Mouse (Mus musculus) hindbrain, postnatal 0 days (tissue): ENCODE measurements around the gene Gm20388. TPM values are rescaled to one million over a fixed set of nuclear protein-coding genes. Genes with fewer than 3 reads are reported as not detected.

Experiments used
- ATAC-seq: fragments of 200-750 bp; cut with Nextera tagmentation; 2 replicates; pipeline ENCODE4 v1.8.0; 2017; ENCODE audit warnings: mild to moderate bottlenecking, moderate TSS enrichment, moderate library complexity
- DNase-seq: peaks from one replicate; pipeline ENCODE4 v3.0.0-alpha.2; 2015; ENCODE audit warnings: low spot score
- H3K27ac ChIP-seq: fragments of 300-500 bp; sonication (generic); 2 replicates; pipeline ENCODE4 v1.5.1; 2014; ENCODE audit warnings: mild to moderate bottlenecking
- H3K27me3 ChIP-seq: fragments of 300-500 bp; sonication (generic); 2 replicates; pipeline ENCODE4 v1.6.1; 2014; ENCODE audit warnings: low read length, mixed read lengths; ENCODE audit not compliant: insufficient read depth
- H3K36me3 ChIP-seq: fragments of 300-500 bp; sonication (generic); 2 replicates; pipeline ENCODE4 v1.6.1; 2014; ENCODE audit warnings: low read length, mixed read lengths; ENCODE audit not compliant: insufficient read depth
- H3K4me1 ChIP-seq: fragments of 300-500 bp; sonication (generic); 2 replicates; pipeline ENCODE4 v1.6.1; 2014; ENCODE audit warnings: antibody characterized with exemption, low read length, mixed read lengths; ENCODE audit not compliant: insufficient read depth
- H3K4me2 ChIP-seq: fragments of 300-500 bp; sonication (generic); 2 replicates; pipeline ENCODE4 v1.6.1; 2014; ENCODE audit warnings: low read depth, mild to moderate bottlenecking, low read length, moderate library complexity, mixed read lengths
- H3K4me3 ChIP-seq: fragments of 300-500 bp; sonication (generic); 2 replicates; pipeline ENCODE4 v1.5.1; 2014; ENCODE audit warnings: low read length
- H3K9ac ChIP-seq: fragments of 300-500 bp; sonication (generic); replicated peaks from 2 replicates; pipeline ENCODE4 v1.6.1; 2014; ENCODE audit warnings: mild to moderate bottlenecking, low read length, moderate library complexity, mixed read lengths
- H3K9me3 ChIP-seq: fragments of 300-500 bp; sonication (generic); 2 replicates; pipeline ENCODE4 v1.6.1; 2016; ENCODE audit warnings: low read length, mixed read lengths
- CTCF ChIP-seq: IDR thresholded peaks from 2 replicates; pipeline ENCODE4 v1.5.1; 2016; ENCODE audit warnings: antibody characterized with exemption, control low read depth, low read depth
- WGBS: fragments of 180-500 bp; shearing (Covaris S2); extraction: QIAGEN DNeasy Blood & Tissue Kit; methylation state at CpG from one replicate; pipeline ENCODE4 v1.1.7; 2014; 5-methylcytosine and 5-hydroxymethylcytosine counted together
- polyA plus RNA-seq: library from polyadenylated mRNA; unstranded; fragments of >200 nt; fragmentation: Nextera tagmentation; extraction: Ambion mirVana; gene quantifications from 2 replicates; pipeline ENCODE4 v1.2.1, GENCODE M21; 2015
- total RNA-seq: library from RNA; depleted of rRNA; stranded (reverse); fragments of >200 nt; gene quantifications from 2 replicates; pipeline ENCODE4 v1.2.3, GENCODE M21; 2014

Gene Gm20388
- total and polyA plus RNA-seq, 2 experiments from 2014 or later, result 71.3 TPM; not detected in 1

GRCm38 (mm10) chr8:120751226-120752081, 840.8 kb downstream of the Gm20388 start:
- no peak for TF ChIP-seq CTCF
- DNase-seq (peak; percentile 13), ATAC-seq (no peak)
- no peak overlapping the region for H3K27ac ChIP-seq
- H3K9me3 ChIP-seq, result no peaks in the 10 kb centered on the region
- no peaks in the 10 kb centered on the region for H3K27me3 ChIP-seq
- no peak overlapping the region for H3K4me3 ChIP-seq
- no peak overlapping the region for H3K4me2 ChIP-seq
- no peaks in the 10 kb centered on the region for H3K36me3 ChIP-seq
- no peaks in the 10 kb centered on the region for H3K4me1 ChIP-seq
- WGBS, result 76% methylated on average over 21 of the region's 21 CpGs
- no peak overlapping the region for H3K9ac ChIP-seq

GRCm38 (mm10) chr8:120752082-120752452, 841.4 kb downstream of the Gm20388 start:
- Histone ChIP-seq H3K4me2 (no peak overlapping the region), H3K4me1 (no peaks in the 10 kb centered on the region), H3K9ac (no peak overlapping the region), H3K36me3 (no peaks in the 10 kb centered on the region), H3K27me3 (no peaks in the 10 kb centered on the region), H3K27ac (no peak overlapping the region), H3K4me3 (no peak overlapping the region), H3K9me3 (no peaks in the 10 kb centered on the region)
- no peak for DNase-seq
- 23% methylated on average over 12 of the region's 12 CpGs for WGBS
- TF ChIP-seq CTCF, result no peak
- ATAC-seq, result no peak

GRCm38 (mm10) chr8:120753476-120753875, 842.8 kb downstream of the Gm20388 start:
- H3K9ac ChIP-seq, result no peak overlapping the region
- H3K4me1 ChIP-seq, result no peaks in the 10 kb centered on the region
- H3K4me2 ChIP-seq, result no peak overlapping the region
- ATAC-seq (no peak), DNase-seq (no peak)
- 93% methylated on average over 22 of the region's 22 CpGs for WGBS
- H3K9me3 ChIP-seq, result no peaks in the 10 kb centered on the region
- no peak overlapping the region for H3K27ac ChIP-seq
- no peaks in the 10 kb centered on the region for H3K36me3 ChIP-seq
- H3K4me3 ChIP-seq, result no peak overlapping the region
- no peak for TF ChIP-seq CTCF
- no peaks in the 10 kb centered on the region for H3K27me3 ChIP-seq

GRCm38 (mm10) chr8:120755306-120756297, 845.0 kb downstream of the Gm20388 start:
- H3K4me3 ChIP-seq, result no peak overlapping the region
- H3K9ac ChIP-seq, result no peak overlapping the region
- no peaks in the 10 kb centered on the region for H3K4me1 ChIP-seq
- WGBS, result 36% methylated on average over 19 of the region's 19 CpGs
- H3K9me3 ChIP-seq, result no peaks in the 10 kb centered on the region
- DNase-seq (no peak), ATAC-seq (no peak)
- no peak overlapping the region for H3K4me2 ChIP-seq
- H3K27ac ChIP-seq, result no peak overlapping the region
- no peaks in the 10 kb centered on the region for H3K36me3 ChIP-seq
- TF ChIP-seq CTCF, result no peak
- no peaks in the 10 kb centered on the region for H3K27me3 ChIP-seq

- no peak for TF ChIP-seq CTCF
- Histone ChIP-seq H3K4me3 (no peak overlapping the region), H3K27me3 (no peaks in the 10 kb centered on the region), H3K4me2 (no peak overlapping the region), H3K36me3 (no peaks in the 10 kb centered on the region), H3K9me3 (no peaks in the 10 kb centered on the region), H3K4me1 (no peaks in the 10 kb centered on the region), H3K9ac (no peak overlapping the region), H3K27ac (no peak overlapping the region)
- ATAC-seq (no peak), DNase-seq (no peak)
- WGBS, result 43% methylated on average over 4 of the region's 4 CpGs
These were observed 847.4 kb downstream of the Gm20388 start for GRCm38 (mm10) chr8:120758005-120758404.

GRCm38 (mm10) chr8:120759847-120760246, 849.2 kb downstream of the Gm20388 start:
- H3K4me1 ChIP-seq, result no peaks in the 10 kb centered on the region
- no peak overlapping the region for H3K27ac ChIP-seq
- H3K4me2 ChIP-seq, result no peak overlapping the region
- DNase-seq (no peak), ATAC-seq (no peak)
- no peak overlapping the region for H3K4me3 ChIP-seq
- H3K9ac ChIP-seq, result no peak overlapping the region
- no peaks in the 10 kb centered on the region for H3K36me3 ChIP-seq
- no peaks in the 10 kb centered on the region for H3K9me3 ChIP-seq
- 89% methylated on average over 6 of the region's 6 CpGs for WGBS
- TF ChIP-seq CTCF, result no peak
- no peaks in the 10 kb centered on the region for H3K27me3 ChIP-seq
